Mouse (Mus musculus) left cerebral cortex, adult 8-10 months (tissue): Measurements from ENCODE around the gene Gm45713. TPM values are rescaled to one million over a fixed set of nuclear protein-coding genes. Genes with fewer than 3 reads are reported as not detected.
"Not testable (repeated sequence)": the region's sequence is repeated elsewhere in the genome, so short reads cannot be mapped to it uniquely, and the experiment has no call there.

Experiments
- DNase-seq, 2 experiments: peaks; one replicate each; pipeline ENCODE4 v3.0.0; 2022; ENCODE audit warnings: low spot score in 2 of 2
- total RNA-seq, 4 experiments: library from RNA; stranded (reverse); gene quantifications; 2 replicates each; pipeline ENCODE4 v1.2.4; 2022

The Gm45713 gene
- total RNA-seq, 4 experiments from 2014 or later, result not detected

DNA sequence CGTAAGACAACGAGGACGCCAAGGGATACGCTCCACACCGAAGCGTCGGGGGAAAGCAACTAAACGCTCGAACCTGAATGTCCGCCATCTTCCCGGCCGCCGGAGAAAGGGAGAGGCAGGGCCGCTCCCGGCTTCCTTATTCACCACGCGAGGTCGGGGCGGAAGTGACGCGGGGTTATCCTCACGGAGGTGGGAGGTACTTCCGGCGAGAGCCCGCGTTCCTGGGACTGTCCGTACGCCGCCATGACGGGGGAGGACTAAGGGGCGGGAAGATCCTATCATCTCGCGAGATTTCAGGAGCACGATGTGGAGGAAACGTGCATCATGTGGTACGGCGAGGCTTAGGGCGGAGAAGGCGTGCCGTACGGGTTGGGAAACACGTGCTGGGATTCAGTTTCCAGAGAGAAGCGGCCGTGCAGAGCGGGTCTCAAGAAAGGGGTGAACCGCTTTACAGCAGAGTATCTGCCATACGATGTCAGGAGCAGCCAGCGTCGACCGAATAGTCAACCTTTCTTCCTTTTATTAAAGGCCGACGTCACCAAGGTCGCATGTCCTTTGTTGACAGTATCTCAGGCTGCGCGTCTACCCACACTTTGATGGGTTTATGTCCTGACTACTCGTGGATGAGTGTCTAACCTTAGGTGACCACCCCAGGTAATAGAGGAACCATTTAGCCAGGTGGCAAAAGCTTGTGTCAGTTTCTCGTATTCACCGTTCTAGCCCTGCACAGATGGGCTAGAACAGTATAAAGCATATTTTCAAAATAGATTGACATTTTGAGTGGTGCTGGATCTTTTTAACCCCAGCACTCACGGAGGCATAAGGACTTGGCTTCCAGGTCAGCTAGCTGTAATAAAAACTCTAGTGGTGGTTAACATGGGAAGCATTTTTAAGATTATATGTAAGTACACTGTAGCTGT lies 11.5 kb downstream of the Gm45713 start, which contains the start of gene Rps11:
Gene Rps11 (minus strand): TSS at position 216 of the 920 bp plus-strand sequence.
- peak; percentile 96 to 98 for DNase-seq

DNA sequence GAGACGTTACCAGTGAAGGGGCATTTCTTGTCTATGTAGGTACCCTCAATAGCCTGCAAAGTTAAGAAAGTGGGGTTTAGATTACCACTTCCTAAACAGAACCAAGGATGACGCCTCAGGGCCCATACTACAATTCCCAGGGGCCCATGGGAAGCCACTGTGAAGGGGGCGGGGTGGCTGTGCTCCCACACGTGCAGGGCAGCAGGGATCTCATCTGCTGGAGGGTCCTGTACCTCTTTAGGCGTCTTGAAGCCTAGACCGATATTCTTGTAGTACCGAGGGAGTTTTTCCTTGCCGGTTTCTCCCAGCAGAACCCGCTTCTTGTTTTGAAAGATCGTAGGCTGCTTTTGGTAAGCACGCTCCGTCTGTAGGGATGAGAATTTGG lies 12.9 kb downstream of the Gm45713 start:
- no peak for DNase-seq

DNA sequence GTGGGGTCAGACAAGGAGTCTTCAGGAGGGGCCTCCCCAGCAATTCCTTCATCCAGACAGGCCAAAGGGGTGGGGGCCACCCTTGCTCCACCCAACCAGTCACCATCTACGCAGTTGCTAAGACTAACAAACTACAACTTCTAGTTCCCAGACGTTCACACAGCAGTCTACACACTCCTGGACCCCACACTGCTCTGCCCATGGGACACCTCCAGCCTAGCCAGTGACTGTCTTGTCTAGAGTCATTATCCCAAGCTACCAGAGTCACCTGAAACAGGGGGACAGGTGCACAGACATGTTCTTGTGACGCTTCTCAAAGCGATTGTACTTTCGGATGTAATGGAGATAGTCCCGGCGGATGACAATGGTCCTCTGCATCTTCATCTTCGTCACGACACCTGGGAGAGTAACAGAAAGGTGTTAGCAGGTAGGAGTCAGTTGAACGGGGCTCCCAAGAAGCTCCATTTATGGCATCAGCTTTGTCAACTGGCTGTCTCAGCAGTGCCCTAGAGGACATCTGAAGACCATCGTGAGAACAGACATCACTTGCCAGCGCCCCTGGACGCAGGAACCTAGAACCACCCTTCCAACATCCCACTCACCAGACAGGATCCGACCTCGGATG lies 13.4 kb downstream of the Gm45713 start:
- DNase-seq, result no peak

DNA sequence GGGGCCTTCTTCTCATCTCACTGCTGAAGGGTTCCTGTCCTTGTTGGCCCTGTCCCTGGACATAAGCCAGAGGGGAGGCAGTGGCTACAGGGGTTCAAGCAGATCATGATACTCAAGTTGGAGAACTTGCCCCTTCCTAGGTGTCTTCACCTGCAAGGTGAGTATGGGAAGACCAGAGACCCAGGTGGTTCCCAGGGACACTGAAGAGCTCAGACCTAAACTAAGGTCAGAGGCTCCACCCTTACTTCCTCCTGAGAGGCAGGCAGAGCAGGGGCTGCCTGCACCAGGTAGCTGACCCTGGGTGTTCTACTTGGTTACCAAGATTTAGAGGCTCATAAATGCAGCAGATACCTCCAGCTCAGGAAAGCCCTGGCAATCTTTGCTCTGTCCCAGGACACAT lies 14.1 kb downstream of the Gm45713 start:
- DNase-seq, result no peak

DNA sequence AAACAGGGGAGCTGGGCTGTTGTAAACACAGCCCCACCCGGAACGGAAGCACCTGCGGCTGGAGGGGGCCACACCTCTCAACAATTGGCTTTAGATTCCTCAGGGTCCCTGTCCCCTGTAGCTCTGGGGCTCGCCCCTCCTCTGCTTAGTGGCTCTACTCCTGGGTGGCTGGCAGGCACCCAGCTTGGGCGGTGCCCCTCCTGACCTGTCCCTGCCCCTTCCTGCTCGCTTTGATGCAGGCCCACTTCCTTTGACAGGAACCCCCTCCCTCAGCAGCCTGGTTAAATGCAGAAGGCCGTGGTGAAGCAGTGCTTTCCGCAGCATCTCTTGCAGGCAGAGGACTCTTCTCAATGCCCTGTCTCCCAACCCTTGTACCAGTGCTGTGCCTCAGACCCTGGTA lies 14.6 kb downstream of the Gm45713 start:
- DNase-seq, result no peak

DNA sequence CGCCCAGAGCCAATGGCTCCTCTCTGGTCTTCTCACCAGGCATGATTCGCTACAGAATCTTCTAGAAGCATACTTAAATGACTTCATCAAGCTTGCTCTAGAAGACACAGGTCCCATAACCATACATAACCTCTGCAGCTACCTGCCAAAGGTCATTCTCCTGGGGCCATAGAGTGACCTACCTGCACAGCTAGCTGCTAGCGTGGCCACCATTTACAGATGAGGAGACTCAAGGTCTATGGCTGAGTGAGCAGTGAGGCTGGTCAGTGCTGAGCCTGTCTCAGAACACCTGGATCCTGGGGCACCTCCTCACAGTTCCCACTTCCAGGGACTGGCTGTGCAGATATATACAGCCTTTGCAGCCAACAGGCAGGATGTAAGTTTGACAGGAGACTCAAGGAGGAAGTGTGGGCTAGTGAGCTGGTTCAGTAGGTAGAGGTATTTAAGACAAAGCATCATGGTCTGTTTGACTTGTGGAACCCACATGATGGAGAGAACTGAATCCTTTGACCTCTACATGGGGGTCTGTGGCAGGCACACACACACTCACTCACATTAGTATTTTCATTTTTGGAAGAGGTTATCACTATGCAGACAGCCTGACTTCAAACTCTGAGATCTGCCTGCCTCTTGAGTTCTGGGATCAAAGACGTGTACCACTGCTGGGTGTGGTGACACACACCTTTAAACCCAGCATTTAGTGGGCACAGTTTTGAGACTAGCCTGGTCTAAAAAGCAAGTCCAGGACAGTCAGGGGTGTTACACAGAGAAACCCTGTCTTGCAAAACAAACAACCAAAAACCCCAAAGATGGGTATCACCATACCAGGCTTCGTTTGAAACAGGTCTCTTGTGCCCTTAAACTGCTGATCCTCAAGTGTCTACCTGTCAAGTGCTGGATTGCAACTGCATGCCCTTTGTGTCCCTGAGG lies 16.0 kb downstream of the Gm45713 start:
- no peak for DNase-seq

DNA sequence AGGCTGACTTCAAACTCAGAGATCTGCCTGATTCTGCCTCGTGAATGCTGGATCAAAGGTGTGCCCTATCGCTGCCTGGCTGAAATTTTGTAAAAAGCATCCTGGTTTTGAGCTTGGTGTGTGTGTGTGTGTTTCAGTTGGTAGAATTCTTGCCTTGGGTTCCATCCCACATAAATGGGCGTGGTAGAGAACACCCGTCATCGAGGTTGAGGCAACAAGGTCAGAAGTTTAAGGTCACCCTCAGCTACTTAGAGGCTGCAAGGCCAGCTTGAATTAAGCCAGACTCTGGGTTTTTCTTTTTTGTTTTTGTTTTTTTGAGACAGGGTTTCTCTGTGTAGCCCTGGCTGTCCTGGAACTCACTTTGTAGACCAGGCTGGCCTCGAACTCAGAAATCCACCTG lies 17.7 kb downstream of the Gm45713 start:
- no peak for DNase-seq

DNA sequence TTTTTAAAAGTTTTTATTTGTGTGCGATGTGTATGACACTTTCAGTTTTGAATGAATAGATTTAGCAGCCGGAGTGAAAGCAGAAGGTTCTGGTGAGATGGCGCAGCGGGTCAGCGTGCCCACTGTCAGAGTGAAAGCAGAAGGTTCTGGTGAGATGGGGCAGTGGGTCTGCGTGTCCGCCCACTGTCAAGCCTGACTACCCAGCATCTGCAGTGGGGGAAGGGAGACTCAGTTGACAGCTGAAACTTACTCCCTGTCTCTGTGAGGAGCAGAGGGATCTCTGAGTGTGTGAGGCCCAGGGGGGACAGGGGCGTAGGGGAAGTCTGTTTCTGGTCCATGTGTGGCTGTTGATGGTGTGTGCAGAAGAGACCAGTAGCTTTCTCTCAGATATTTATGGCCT lies 18.5 kb downstream of the Gm45713 start:
- DNase-seq, result no peak

DNA sequence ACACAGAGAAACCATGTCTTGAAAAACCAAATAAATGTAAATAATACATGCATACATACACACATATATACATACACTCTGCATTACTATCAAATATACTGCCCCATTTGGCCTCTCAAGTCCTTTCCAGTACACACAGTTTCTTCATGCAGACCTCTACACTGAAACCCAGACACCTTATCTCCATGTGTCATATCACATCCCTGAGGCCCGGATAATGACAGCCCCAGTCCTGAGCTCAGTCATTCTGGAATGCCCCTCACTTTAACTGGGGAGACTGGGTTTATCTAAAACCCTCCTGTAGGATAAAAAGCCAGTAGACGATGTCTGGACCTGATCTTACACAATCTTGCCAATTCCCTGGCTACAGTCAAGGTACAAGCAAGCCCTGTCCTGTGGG lies 22.6 kb downstream of the Gm45713 start:
- no peak for DNase-seq

DNA sequence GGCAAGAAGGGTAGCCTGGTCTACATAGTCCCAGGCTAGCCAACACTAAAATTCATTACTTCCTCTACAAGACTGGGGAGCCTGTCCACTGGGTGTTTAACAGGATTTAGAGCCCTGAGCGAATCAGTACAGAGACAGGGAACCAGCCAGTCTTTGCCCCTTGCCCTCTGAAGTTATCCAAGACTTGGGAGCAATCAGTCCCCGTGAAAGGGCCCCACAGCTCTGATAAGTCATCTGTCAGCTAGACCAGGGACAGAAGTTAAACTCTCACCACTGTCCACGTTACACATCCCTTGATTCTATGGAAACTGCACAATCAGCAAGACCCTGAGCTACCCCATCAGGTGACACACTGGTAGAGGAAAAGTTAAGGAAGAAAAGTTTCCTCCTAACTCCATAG lies 23.5 kb downstream of the Gm45713 start:
- DNase-seq, result no peak

DNA sequence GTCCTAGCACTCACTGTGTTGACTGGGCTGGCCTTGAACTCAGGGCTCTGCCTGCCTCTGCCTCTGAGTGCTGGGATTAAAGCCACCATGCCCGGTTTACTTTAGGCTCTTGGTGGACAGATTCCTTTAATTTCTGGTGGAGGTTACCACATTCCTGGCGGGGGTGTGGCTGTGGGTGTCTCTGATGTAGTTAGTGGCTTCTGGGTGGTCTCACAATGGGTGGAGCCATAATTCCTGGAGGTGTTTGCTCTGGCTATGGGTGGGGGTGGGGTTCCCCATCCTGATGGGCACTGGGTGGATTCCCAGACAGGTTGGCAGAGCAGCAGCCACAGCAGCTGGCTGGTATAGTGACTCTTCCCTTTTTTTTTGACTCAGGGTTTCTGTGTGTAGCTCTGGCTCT lies 24.1 kb downstream of the Gm45713 start:
- no peak for DNase-seq

DNA sequence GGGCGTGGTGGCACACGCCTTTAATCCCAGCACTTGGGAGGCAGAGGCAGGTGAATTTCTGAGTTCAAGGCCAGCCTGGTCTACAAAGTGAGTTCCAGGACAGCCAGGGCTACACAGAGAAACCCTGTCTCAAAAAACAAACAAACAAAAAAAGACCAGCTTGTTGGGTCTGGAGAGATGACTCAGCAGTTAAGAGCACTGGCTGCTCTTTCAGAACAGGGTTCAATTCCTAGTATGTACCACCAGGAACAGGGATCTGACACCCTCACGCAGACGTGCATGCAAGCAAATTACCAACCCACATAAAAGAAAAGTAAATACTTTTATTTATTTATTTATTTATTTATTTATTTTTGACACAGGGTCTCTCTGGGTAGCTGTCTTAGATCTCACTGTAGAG lies 25.9 kb downstream of the Gm45713 start:
- DNase-seq, result not testable (repeated sequence)

DNA sequence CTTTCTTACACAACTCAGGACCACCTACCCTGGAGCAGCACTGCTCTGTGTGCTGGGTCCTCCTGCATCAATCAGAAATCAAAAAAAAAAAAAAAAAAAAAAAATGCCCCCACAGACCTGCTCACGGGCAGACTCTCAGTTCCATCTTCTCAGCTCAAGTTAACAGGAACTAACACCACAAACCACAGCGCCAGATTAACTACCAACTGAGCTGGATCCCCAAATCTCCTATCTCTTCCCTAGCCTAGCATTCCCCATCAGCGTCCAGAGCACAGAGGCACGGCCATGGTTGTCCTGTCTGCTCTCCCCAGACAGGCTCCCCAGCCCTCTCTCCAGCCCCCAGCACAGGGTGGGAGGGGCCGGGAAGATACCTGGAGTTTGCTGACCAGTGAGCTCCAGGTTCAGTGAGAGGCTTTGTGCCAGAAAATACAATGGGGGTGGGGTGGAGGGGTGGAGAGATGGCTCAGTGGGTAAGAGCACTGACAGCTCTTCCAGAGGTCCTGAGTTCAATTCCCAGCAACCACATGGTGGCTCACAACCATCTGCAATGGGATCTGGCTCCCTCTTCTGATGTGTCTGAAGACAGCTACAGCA lies 28.9 kb downstream of the Gm45713 start:
- no peak for DNase-seq

DNA sequence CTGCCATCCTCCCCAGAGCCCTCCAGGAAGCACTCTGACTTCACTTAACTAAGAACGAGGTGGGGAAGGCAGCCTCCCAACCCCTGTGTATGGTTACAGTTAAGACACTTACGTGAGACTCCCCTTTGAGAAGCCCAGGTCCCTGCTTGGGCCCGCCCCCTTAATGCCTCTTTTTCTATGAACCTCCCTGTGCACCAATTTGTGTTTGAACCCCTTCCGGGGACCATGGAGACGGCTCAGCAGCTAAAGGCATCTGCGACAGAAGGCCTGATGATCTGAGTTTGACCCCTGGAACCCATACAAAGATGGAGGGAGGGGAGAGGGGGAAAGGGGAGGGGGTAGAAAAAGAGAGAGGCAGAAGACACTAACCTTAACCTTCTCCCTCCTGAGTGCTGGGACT lies 29.6 kb downstream of the Gm45713 start:
- DNase-seq, result no peak

DNA sequence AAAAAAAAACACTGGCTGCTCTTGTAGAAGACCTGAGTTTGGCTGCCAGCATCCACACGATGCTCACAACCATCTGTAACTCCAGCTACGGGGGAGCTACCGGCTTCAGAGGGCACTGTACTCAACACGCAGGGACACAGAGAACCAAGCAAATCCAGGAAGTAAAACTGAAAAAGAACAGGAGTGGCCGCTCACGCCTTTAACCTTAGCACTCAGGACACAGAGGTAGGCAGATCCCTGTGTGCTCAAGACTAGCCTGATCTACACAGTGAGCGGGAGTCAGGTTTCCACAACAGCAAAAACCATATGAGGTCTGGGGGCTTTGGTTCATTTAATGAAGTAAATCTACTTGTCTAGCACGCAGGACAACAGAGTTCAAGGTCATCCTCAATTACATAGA lies 30.5 kb downstream of the Gm45713 start:
- DNase-seq, result no peak

DNA sequence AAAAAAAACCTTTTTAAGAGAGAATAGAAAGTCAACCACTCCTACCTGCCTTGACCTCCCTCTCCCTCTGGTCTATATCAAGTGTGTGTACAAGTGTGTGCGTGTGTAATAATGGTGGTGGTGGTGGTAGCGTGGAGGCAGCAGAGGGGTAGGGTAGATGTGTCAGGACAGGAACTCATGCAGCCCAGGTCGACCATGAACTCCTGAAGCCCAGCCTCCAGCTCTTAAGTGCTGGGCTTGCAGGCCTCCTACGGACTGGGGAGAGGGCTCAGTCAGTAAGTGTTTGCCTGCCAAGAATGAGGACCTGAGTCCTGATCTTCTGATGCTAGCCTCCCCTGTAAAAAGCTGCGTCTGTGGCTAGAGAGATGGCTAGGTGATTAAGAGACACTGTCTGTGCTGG lies 31.1 kb downstream of the Gm45713 start:
- DNase-seq, result no peak

DNA sequence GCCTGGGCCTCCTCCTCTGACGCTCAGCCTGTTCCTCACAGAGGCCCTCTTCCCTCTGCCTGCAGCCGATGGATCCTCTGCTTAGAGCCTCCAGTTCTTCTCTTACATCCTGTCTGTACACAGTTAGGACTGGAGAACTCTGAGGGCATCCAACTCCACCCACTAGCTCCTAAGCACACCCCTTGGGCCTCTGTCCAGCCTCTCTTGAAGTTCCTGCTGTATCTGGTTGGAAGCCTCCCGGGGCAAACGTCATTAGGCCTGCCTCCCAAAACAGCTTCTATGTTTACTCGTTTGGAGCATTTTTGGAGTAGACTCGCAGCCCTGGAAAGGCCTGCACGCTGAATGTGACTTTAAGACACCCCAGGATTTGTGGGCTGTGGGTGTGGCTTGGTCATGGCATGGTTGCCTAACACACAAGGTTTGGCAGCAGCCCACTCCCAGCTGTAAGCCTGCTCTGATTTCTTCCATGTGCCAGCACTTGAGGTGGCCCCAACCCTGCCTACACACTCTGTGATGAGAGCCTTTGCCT lies 32.3 kb downstream of the Gm45713 start, which contains the start of gene Fcgrt:
Gene Fcgrt (minus strand): TSS at position 200 of the 529 bp plus-strand sequence.
- DNase-seq, result no peak

DNA sequence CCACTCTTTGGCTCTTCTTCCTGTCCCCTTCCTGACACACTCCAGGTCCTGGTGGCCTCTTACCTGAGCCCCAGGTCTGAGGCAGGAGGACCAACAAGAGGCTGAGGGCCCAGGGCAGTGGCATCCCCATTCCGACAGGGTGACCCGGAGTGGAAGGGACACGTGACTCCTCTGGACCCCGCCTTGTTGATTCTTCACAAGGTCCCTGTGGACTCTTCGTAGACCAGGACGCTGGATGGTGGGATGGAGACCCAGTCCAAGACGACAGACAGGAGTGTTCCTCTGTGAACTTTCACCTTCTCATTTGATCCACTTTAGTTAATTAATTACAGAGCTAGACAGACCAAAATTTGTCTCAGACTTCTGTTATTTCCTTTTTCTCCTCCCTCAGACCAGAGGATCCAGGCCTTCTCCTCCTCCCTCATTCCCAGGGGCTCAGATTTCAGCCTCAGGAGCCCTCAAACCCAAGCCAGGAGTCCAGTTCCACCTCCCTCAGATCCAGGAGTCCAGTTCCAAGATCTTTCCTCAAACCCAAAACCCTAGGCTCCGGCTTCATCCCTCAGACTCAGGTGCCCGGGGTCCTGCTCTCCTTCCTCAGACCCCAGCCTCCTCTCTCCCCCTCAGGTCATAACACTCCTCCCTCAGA lies 33.0 kb downstream of the Gm45713 start:
- DNase-seq, result no peak

DNA sequence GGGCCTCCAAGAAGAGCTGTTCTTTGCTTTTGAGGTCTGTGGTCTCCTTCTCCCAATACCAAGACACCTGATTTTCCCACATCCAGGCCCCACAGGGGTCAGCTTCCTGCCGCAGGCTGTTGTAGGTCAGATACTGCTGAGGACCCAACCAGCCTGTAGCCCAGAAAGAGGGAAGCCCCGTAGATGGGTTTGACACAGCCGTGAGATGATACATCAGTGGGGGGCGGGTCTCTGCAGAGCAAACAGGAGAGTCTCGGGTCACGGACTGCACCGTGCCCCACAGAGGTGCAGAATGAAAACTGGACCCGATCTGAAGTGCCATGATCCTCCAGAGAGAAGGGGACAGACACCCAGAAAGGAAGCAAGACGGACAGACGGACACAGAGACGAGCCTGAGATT lies 33.6 kb downstream of the Gm45713 start:
- DNase-seq, result no peak

DNA sequence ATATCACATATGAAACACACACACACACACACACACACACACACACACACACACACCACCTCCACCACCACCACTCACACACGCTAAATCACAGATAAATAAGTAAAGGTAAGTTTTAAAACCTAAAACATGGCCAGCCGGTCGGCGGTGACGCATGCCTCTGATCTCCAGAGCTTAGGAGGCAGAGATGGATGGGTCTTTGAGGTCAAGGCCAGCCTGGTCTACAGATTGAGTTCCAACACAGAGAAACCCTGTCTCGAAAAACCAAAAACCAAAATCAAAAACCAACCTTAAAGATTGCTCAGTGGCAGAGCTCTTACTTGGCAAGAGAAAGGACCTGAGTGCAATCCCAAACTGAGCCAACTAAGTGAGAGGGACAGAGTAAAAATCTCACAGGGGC lies 36.0 kb downstream of the Gm45713 start:
- DNase-seq, result no peak
